Mouse (Mus musculus) neural tube, postnatal 0 days (tissue): ENCODE data around the gene Vps54. TPM values are rescaled to one million over a fixed set of nuclear protein-coding genes. Genes with fewer than 3 reads are reported as not detected.

Experiments
- microRNA counts: library from miRNA; unstranded; fragments of <30 nt; microRNA quantifications from one replicate; lab custom pipeline; 2015
- microRNA-seq: library from miRNA; unstranded; fragments of <30 nt; microRNA quantifications from one replicate; pipeline ENCODE4, GENCODE M21; 2016
- polyA plus RNA-seq: library from polyadenylated mRNA; unstranded; fragments of >200 nt; fragmentation: Nextera tagmentation; extraction: Ambion mirVana; gene quantifications from 2 replicates; pipeline ENCODE4 v1.2.1, GENCODE M21; 2015

The Vps54 gene
- polyA plus RNA-seq = 8.1 and 8.8 TPM in 2 replicates

GRCm38 (mm10) chr11:21239021-21239661 lies at the start of gene Vps54:
Gene Vps54, plus strand, starts transcription at chr11:21239281.

MicroRNA genes within 50 kb of the gene (microRNA counts, 519-probe panel; counts per million panel counts)
- 40.5 counts per million for microRNA mmu-miR-1933-3p (lab: Ali Mortazavi, UCI)
- 40.5 counts per million for microRNA mmu-miR-1933-5p (lab: Ali Mortazavi, UCI)

Small RNA genes lying within 50 kb of the gene (microRNA-seq; reads per million reads assigned to microRNA genes)
- gene Mir1933 = 1.2 reads per million

Other genes with a start within 250 kb of the Vps54 start
- 45.7 and 50.4 TPM in 2 replicates for gene Peli1, start 148.0 kb upstream of the Vps54 start, polyA plus RNA-seq
- gene Ugp2, start 131.9 kb downstream of the Vps54 start, polyA plus RNA-seq = 64.8 and 68.9 TPM in 2 replicates